Mouse (Mus musculus) limb, embryonic 13.5 days (tissue): ENCODE measurements around the gene Itga4. TPM values are rescaled to one million over a fixed set of nuclear protein-coding genes. Genes with fewer than 3 reads are reported as not detected.

Source experiments
- ATAC-seq: fragments of 200-750 bp; cut with Nextera tagmentation; 2 replicates; pipeline ENCODE4 v1.8.0; 2017; ENCODE audit warnings: low read depth, moderate number of reproducible peaks, moderate TSS enrichment; ENCODE audit not compliant: low FRiP score
- H3K27ac ChIP-seq: fragments of 300-500 bp; sonication (generic); 2 replicates; pipeline ENCODE4 v1.5.1; 2015; ENCODE audit warnings: inconsistent platforms, mild to moderate bottlenecking, moderate library complexity
- H3K27me3 ChIP-seq: fragments of 300-500 bp; sonication (generic); 2 replicates; pipeline ENCODE4 v1.6.1; 2015; ENCODE audit warnings: mild to moderate bottlenecking, inconsistent platforms
- H3K36me3 ChIP-seq: fragments of 300-500 bp; sonication (generic); 2 replicates; pipeline ENCODE4 v1.6.1; 2015; ENCODE audit warnings: inconsistent platforms, mild to moderate bottlenecking, moderate library complexity
- H3K4me1 ChIP-seq: fragments of 300-500 bp; sonication (generic); 2 replicates; pipeline ENCODE4 v1.6.1; 2015; ENCODE audit warnings: inconsistent platforms
- H3K4me2 ChIP-seq: fragments of 300-500 bp; sonication (generic); replicated peaks from 2 replicates; pipeline ENCODE4 v1.6.1; 2015; ENCODE audit warnings: inconsistent platforms, mild to moderate bottlenecking, moderate library complexity
- H3K4me3 ChIP-seq: fragments of 300-500 bp; sonication (generic); 2 replicates; pipeline ENCODE4 v1.5.1; 2015; ENCODE audit warnings: moderate library complexity, mild to moderate bottlenecking, inconsistent platforms
- H3K9ac ChIP-seq: fragments of 300-500 bp; sonication (generic); 2 replicates; pipeline ENCODE4 v1.6.1; 2015; ENCODE audit warnings: mild to moderate bottlenecking, inconsistent platforms
- H3K9me3 ChIP-seq: fragments of 300-500 bp; sonication (generic); 2 replicates; pipeline ENCODE4 v1.6.1; 2016; ENCODE audit warnings: inconsistent platforms
- WGBS: fragments of 180-500 bp; shearing (Covaris S2); methylation state at CpG from one replicate; pipeline ENCODE4 v1.1.7; 2015; 5-methylcytosine and 5-hydroxymethylcytosine counted together
- polyA plus RNA-seq: library from polyadenylated mRNA; unstranded; fragments of >200 nt; fragmentation: Nextera tagmentation; extraction: Ambion mirVana; gene quantifications from 2 replicates; pipeline ENCODE4 v1.2.1, GENCODE M21; 2015

Itga4 gene
- polyA plus RNA-seq, 1 experiment from 2014 or later: 9.7 TPM

- Histone ChIP-seq H3K9me3 (no peaks in the 10 kb centered on the region), H3K9ac (no peak overlapping the region), H3K4me2 (no peak overlapping the region), H3K36me3 (no peaks in the 10 kb centered on the region), H3K4me3 (no peak overlapping the region), H3K4me1 (no peaks in the 10 kb centered on the region), H3K27me3 (no peaks in the 10 kb centered on the region), H3K27ac (no peak overlapping the region)
- no peak for ATAC-seq
- 48% methylated on average over 3 of the region's 3 CpGs for WGBS
Measured at GRCm38 (mm10) chr2:79270034-79270535, 14.9 kb downstream of the Itga4 start.

GRCm38 (mm10) chr2:79271838-79272237 is 16.6 kb downstream of the Itga4 start:
- Histone ChIP-seq H3K27me3 (no peaks in the 10 kb centered on the region), H3K9ac (no peak overlapping the region), H3K4me1 (no peaks in the 10 kb centered on the region), H3K36me3 (no peaks in the 10 kb centered on the region), H3K4me2 (no peak overlapping the region), H3K4me3 (no peak overlapping the region), H3K9me3 (no peaks in the 10 kb centered on the region), H3K27ac (no peak overlapping the region)
- 87% methylated on average over 4 of the region's 4 CpGs for WGBS
- ATAC-seq: no peak

- H3K4me2 ChIP-seq: no peak overlapping the region
- H3K36me3 ChIP-seq: no peaks in the 10 kb centered on the region
- ATAC-seq: no peak
- no peaks in the 10 kb centered on the region for H3K4me1 ChIP-seq
- no peak overlapping the region for H3K9ac ChIP-seq
- no peaks in the 10 kb centered on the region for H3K9me3 ChIP-seq
- no peaks in the 10 kb centered on the region for H3K27me3 ChIP-seq
- no peak overlapping the region for H3K4me3 ChIP-seq
- no peak overlapping the region for H3K27ac ChIP-seq
Measured at GRCm38 (mm10) chr2:79278581-79278980, 23.4 kb downstream of the Itga4 start.

GRCm38 (mm10) chr2:79284206-79284605 is 29.0 kb downstream of the Itga4 start:
- no peak overlapping the region for H3K9ac ChIP-seq
- no peaks in the 10 kb centered on the region for H3K9me3 ChIP-seq
- WGBS: 77% methylated on average over 4 of the region's 4 CpGs
- no peak overlapping the region for H3K27ac ChIP-seq
- no peak overlapping the region for H3K4me3 ChIP-seq
- H3K36me3 ChIP-seq: no peaks in the 10 kb centered on the region
- no peaks in the 10 kb centered on the region for H3K4me1 ChIP-seq
- no peak overlapping the region for H3K4me2 ChIP-seq
- ATAC-seq: no peak
- H3K27me3 ChIP-seq: no peaks in the 10 kb centered on the region

GRCm38 (mm10) chr2:79290149-79290548 is 34.9 kb downstream of the Itga4 start:
- no peaks in the 10 kb centered on the region for H3K27me3 ChIP-seq
- no peak overlapping the region for H3K4me3 ChIP-seq
- WGBS: 52% methylated on average over 1 of the region's 1 CpGs
- ATAC-seq: no peak
- H3K27ac ChIP-seq: no peak overlapping the region
- H3K9ac ChIP-seq: no peak overlapping the region
- H3K4me1 ChIP-seq: peaks cover 9% of the 10 kb centered on the region; the same call in 1 of the 2 replicates
- no peaks in the 10 kb centered on the region for H3K9me3 ChIP-seq
- no peak overlapping the region for H3K4me2 ChIP-seq
- no peaks in the 10 kb centered on the region for H3K36me3 ChIP-seq

- H3K27me3 ChIP-seq: no peaks in the 10 kb centered on the region
- H3K27ac ChIP-seq: no peak overlapping the region
- H3K36me3 ChIP-seq: no peaks in the 10 kb centered on the region
- WGBS: 16% methylated on average over 8 of the region's 8 CpGs
- no peak overlapping the region for H3K4me3 ChIP-seq
- peaks cover 9% of the 10 kb centered on the region; the same call in 1 of the 2 replicates for H3K4me1 ChIP-seq
- ATAC-seq: peak; percentile 69; the same call in 1 of the 2 replicates
- no peaks in the 10 kb centered on the region for H3K9me3 ChIP-seq
- no peak overlapping the region for H3K9ac ChIP-seq
- 0 out of 2 replicates have a peak overlapping the region, but pooled peaks have one; percentile 21 for H3K4me2 ChIP-seq
Measured at GRCm38 (mm10) chr2:79291922-79292321, 36.7 kb downstream of the Itga4 start.

GRCm38 (mm10) chr2:79292431-79292830 is 37.2 kb downstream of the Itga4 start:
- no peaks in the 10 kb centered on the region for H3K9me3 ChIP-seq
- whole genome bisulfite sequencing: 63% methylated on average over 6 of the region's 6 CpGs
- no peak overlapping the region for H3K27ac ChIP-seq
- no peaks in the 10 kb centered on the region for H3K27me3 ChIP-seq
- H3K36me3 ChIP-seq: no peaks in the 10 kb centered on the region
- H3K4me1 ChIP-seq: peaks cover 9% of the 10 kb centered on the region; the same call in 1 of the 2 replicates
- no peak overlapping the region for H3K4me2 ChIP-seq
- ATAC-seq: no peak
- H3K4me3 ChIP-seq: no peak overlapping the region
- H3K9ac ChIP-seq: no peak overlapping the region

- H3K27me3 ChIP-seq: no peaks in the 10 kb centered on the region
- no peak overlapping the region for H3K27ac ChIP-seq
- H3K4me3 ChIP-seq: no peak overlapping the region
- no peak overlapping the region for H3K4me2 ChIP-seq
- H3K4me1 ChIP-seq: peaks cover 4% of the 10 kb centered on the region; the same call in 1 of the 2 replicates
- H3K9ac ChIP-seq: no peak overlapping the region
- no peaks in the 10 kb centered on the region for H3K9me3 ChIP-seq
- no peak for ATAC-seq
- no peaks in the 10 kb centered on the region for H3K36me3 ChIP-seq
Measured at GRCm38 (mm10) chr2:79302398-79302797, 47.2 kb downstream of the Itga4 start.

- no peak overlapping the region for H3K4me2 ChIP-seq
- ATAC-seq: no peak
- no peak overlapping the region for H3K9ac ChIP-seq
- WGBS: 56% methylated on average over 4 of the region's 4 CpGs
- H3K27ac ChIP-seq: no peak overlapping the region
- no peaks in the 10 kb centered on the region for H3K27me3 ChIP-seq
- no peaks in the 10 kb centered on the region for H3K9me3 ChIP-seq
- H3K4me3 ChIP-seq: no peak overlapping the region
- no peaks in the 10 kb centered on the region for H3K36me3 ChIP-seq
- H3K4me1 ChIP-seq: peaks cover 4% of the 10 kb centered on the region
Measured at GRCm38 (mm10) chr2:79307549-79307948, 52.3 kb downstream of the Itga4 start.

GRCm38 (mm10) chr2:79309454-79310118 is 54.4 kb downstream of the Itga4 start:
- Histone ChIP-seq H3K36me3 (no peaks in the 10 kb centered on the region), H3K9me3 (no peaks in the 10 kb centered on the region), H3K9ac (no peak overlapping the region), H3K4me2 (peak overlapping the region; percentile 10; the same call in 1 of the 2 replicates), H3K4me1 (peaks cover 4% of the 10 kb centered on the region), H3K27ac (peak overlapping the region; percentile 39; the same call in 1 of the 2 replicates), H3K27me3 (no peaks in the 10 kb centered on the region), H3K4me3 (no peak overlapping the region)
- 69% methylated on average over 13 of the region's 13 CpGs for WGBS
- no peak for ATAC-seq

GRCm38 (mm10) chr2:79312499-79312898 is 57.3 kb downstream of the Itga4 start:
- H3K4me2 ChIP-seq: no peak overlapping the region
- WGBS: 68% methylated on average over 4 of the region's 4 CpGs
- H3K4me3 ChIP-seq: no peak overlapping the region

GRCm38 (mm10) chr2:79315108-79315507 is 59.9 kb downstream of the Itga4 start:
- peaks cover 2% of the 10 kb centered on the region; the same call in 1 of the 2 replicates for H3K4me1 ChIP-seq
- no peaks in the 10 kb centered on the region for H3K36me3 ChIP-seq
- no peak overlapping the region for H3K4me3 ChIP-seq
- H3K9ac ChIP-seq: no peak overlapping the region
- H3K27me3 ChIP-seq: no peaks in the 10 kb centered on the region
- WGBS: 64% methylated on average over 4 of the region's 4 CpGs
- no peak for ATAC-seq
- no peak overlapping the region for H3K4me2 ChIP-seq
- H3K9me3 ChIP-seq: no peaks in the 10 kb centered on the region
- H3K27ac ChIP-seq: no peak overlapping the region

More at GRCm38 (mm10) chr2:79312499-79312898, 57.3 kb downstream of the Itga4 start:
- Histone ChIP-seq H3K27me3 (no peaks in the 10 kb centered on the region), H3K27ac (no peak overlapping the region), H3K36me3 (no peaks in the 10 kb centered on the region), H3K9ac (no peak overlapping the region), H3K9me3 (no peaks in the 10 kb centered on the region), H3K4me1 (peaks cover 6% of the 10 kb centered on the region)
- no peak for ATAC-seq
